Mouse (Mus musculus): ENCODE data around the gene Dlx5.
A peak's percentile ranks its signal among the peaks of the same experiment; 100 is the strongest.

The Dlx5 gene

DNA sequence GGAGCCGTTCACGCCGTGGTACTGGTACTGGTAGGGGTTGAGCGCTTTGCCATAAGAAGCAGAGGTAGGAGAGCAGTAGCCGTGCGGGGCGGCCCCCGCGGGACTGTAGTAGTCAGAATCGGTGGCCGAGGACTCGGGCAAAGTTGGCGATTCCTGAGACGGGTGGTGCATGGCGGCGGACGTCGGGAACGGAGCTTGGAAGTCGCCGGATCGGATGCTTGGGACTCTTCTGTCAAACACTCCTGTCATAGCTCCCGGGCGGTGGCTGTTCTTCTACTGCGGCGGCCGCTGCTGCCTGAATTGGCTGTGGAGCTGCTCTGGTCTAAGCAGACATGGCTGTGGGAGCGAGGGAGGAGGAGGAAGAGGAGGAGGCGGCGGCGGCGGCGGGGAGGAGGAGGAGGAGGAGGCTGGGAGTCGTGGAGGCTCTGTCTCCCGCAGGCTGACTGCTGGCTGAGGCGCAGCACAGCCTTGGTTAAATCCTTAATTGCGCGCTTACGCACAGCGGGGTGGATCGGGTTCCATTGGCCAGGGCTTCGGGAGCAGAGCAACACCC is at the start of gene Dlx5:
TSS of gene Dlx5 (minus strand) at position 448 of the 553 bp plus-strand sequence.
- DNase-seq (ENCODE audit: low spot score in 2 of 2), result peak in 1 of 2 experiments; percentile 19

GRCm38 (mm10) chr6:6931507-6931906 is 49.6 kb upstream of the Dlx5 start:
- DNase-seq (ENCODE audit: low spot score in 2 of 2), result no peak

DNA sequence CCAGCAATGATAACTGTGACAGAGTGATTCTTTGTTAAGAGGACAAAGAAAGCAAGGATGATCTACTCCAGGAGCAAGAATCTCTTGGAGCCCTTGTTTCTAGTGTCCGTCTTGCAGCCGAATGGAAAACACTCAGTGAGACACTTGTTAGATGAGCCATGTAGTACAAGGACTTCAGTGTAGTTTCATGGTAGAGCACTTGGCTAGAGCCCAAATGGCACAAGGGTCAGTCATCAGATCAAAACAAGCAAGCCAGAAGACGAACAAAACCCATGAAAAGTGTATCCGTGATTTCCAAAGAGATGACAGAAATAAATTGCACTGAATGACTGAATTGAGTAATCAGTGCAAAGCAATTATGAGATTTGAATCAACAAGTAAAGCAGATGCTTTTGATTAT is 48.9 kb upstream of the Dlx5 start:
- no peak for DNase-seq (ENCODE audit: low spot score in 2 of 2)

GRCm38 (mm10) chr6:6925264-6925663 is 43.4 kb upstream of the Dlx5 start:
- DNase-seq (ENCODE audit: low spot score in 2 of 2), result no peak

DNA sequence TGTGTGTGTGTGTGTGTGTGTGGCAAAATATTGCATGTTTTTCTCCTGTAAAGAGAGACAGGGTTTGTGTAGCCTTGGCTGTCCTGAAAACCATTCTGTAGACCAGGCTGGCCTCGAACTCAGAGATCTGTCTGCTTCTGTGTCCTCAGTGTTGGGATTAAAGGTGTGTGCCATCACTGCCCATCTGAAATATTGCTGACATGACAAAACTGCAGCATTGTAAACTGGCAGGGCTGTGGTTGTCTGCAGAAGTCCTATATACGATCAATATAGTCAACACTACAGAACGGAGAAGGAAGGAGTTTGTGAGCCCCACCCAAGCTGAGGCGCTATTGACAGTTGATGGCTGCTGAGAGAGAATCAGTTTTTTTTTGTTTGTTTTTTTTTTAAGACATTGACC is 35.4 kb upstream of the Dlx5 start:
- DNase-seq (ENCODE audit: low spot score in 2 of 2), result no peak

GRCm38 (mm10) chr6:6915526-6915915 is 33.6 kb upstream of the Dlx5 start:
- DNase-seq (ENCODE audit: low spot score in 2 of 2), result no peak

DNA sequence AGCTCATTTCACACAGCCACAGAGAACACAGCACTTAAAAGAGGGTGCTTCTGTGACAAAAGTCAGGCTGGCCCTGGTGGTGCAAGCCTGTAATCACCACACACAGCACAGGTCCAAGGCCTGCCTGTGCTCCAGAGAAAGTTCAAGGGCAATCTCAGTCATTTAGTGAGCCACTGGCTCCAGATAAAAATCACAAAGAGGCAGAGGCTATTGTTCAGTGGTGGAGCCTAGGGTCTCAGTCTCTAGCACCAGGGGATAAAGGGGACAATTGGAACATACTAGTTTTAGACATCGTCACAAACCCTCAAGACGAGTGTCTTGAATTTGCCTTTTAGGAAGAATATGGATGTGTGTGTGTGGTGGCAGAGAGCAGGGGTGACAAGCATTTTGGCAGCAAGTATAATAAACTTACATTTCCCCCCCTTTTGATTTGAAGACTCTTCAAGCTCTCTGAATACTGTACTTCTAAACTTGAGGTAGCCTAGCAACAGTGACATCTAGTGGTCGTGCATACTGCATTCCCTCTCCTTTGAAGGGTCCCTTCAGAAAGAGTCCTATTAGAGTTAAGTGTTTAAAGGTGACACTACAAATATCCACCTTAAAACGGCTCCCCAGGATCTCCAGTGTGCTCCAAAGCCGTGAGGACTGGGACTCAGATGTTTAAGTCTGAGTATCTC is 33.1 kb upstream of the Dlx5 start:
- DNase-seq (ENCODE audit: low spot score in 2 of 2), result peak; percentile 9 to 26

DNA sequence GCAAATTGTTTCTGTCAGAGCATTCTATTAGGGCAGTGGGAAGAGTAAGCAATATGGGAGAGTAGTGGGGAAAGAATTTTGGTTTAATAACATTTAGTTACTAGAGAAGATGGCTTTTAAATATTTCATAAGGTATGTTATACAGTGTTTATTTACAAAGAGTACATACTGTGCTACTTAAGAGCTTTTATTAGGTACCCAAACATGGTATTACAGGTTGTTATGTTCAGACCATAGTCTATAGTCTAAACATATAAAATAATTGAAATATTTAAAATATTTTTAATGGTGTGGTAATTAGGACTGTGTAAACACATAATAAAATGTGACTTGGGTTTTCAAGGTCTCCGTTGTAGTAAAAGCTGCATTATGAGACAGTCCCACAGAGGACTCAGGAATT is 32.4 kb upstream of the Dlx5 start:
- DNase-seq (ENCODE audit: low spot score in 2 of 2), result no peak

DNA sequence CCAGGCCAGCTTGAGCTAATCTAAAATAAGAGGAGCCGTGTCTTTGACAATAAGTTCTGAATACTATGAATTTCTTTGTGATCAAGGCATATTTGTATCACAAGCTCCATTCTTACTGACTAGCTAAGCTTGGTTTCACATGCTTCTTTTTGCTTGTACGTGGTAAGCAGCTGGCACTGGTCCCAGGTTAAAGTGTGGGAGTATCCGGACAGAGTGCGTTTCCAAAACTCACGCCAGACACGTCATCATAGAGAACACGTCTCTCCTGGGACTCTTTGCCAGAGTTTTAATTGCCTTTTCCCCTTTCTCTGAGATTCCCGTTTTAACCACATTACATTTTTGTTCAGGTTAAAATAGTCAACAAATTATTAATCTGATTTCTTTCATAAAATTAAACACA is 27.7 kb upstream of the Dlx5 start:
- peak; percentile 69 to 86 for DNase-seq (ENCODE audit: low spot score in 2 of 2)

DNA sequence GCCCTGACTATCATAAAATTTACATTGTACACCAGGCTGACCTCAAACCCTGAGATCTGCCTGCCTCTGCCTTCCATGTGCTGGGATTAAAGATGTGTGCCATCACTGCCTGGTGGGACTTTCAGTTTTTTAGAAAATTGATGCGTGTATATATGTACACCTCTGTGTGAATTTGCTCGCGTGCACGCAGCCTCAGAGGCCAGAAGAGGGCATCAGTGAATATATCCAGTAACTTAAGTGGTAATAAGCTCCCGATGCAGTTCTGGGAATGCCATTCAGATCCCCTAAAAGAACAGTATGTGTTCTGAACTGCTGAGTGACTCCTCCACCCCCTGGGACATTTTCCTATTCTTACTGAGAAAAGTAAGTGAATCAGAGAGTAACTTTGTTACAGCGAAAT is 8.2 kb upstream of the Dlx5 start:
- no peak for DNase-seq (ENCODE audit: low spot score in 2 of 2)

DNA sequence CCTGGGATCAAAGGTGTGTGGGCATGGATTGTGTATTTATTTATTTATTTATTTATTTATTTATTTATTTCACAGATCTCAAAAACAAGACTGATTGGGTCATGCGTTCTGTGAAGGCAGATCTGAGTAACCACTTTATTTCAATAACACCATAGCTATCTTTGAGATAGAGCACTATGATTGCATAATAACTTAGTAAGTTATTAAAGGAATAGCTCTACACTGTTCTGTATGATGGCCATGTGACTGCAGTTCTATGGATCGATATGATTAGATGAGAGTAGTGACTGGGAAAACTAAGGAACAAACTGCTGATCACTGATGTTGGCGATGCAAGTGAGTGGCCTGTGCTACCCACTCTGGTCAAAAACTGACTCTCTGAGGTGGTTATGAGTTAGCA is 4.3 kb upstream of the Dlx5 start:
- no peak for DNase-seq (ENCODE audit: low spot score in 2 of 2)

- no peak for DNase-seq (ENCODE audit: low spot score in 2 of 2)
Measured at GRCm38 (mm10) chr6:6884897-6885296, 3.0 kb upstream of the Dlx5 start.

- no peak for DNase-seq (ENCODE audit: low spot score in 2 of 2)
Measured at GRCm38 (mm10) chr6:6882266-6882797, 447 bp upstream of the Dlx5 start.

DNA sequence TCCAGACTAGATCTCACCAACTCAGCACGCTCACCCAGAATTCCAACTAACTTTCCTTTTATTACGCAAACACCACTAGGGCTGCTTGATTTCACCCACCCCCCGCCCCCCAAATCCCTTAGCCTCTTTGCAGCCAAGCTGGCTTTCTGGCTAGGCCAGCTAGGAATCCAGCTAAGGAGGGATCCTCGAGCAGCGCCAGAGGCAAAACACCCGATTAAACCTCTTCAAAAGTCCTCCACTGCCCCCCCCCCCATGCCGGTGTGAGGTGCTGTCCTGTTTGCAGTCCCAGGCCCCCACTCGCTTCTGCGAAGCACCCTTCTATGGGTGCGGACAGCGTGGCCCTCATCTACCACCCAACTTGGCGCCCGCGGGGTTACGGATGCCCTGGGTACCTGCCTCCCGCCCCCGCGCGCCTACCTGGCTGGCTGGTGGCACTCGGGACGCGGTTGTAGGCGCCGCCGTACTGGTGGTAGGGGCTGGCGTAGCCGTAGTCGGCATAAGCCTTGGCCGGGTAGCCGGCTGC is 709 bp downstream of the Dlx5 start:
- no peak for DNase-seq (ENCODE audit: low spot score in 2 of 2)

- no peak for DNase-seq (ENCODE audit: low spot score in 2 of 2)
Measured at GRCm38 (mm10) chr6:6880361-6881114, 1.3 kb downstream of the Dlx5 start.

GRCm38 (mm10) chr6:6879371-6880325 is 2.2 kb downstream of the Dlx5 start:
- DNase-seq (ENCODE audit: low spot score in 2 of 2), result no peak

- DNase-seq (ENCODE audit: low spot score in 2 of 2), result no peak
Measured at GRCm38 (mm10) chr6:6878841-6879291, 3.0 kb downstream of the Dlx5 start.

DNA sequence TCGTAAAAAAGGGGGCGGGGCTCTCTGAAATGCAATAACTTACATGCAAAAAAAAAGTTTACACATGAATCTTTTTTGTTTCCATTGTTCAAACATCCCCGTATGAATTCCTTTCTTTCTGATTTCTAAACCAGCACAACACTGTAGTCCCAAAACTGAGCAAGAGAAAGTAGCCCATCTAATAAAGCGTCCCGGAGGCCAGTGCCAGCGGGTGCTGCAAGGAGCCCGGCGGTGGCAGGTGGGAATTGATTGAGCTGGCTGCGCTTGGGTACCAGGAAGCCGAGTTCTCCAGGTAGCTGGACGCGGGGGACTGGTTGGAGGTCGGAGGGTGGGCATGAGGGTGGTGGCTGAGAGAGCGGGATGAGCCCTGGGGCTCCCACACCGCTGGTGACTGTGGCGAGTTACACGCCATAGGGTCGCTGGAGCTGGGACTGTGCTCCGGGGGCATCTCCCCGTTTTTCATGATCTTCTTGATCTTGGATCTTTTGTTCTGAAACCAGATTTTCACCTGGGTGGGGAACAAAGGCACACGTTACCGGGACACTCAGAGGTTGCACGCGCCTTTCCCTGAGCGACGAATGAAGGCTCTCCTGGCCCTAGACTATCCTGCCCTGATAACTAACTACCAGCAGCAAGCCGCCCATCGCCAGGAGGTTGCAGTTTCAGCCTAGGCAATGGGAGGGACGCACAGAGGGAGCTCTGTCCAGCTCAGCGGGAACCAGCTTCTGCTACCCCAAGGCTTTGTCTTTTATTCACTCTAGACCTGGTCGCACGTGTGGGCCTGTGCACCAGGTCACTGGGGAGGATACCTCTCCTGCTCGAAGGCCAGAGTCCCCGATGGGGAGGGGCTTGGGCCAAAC is 3.7 kb downstream of the Dlx5 start:
- no peak for DNase-seq (ENCODE audit: low spot score in 2 of 2)

DNA sequence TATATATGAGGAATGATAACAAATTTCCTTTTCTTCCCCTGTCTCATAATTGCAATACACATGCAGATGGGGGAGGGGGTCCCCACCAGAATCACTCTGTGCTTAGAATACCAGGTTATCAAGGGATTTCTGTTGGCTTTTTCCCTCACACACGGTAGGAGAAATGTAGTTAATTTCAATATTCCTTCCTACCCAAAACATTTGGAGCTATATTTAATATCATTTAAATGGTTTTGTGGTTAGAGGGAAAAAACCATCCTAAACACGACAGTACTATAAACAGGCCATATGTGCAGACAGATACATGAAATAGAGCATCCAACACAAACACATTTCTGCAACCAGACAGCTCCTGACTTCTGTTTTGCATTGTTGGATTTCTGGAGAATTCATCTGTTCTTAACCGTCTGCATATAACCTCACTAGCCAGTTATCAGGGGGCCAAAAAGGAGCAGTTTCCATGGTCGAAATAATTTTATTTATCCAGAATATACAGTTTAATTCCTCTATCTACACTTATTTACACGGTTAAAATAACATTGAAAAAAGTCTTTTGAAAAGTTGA is 4.5 kb downstream of the Dlx5 start:
- DNase-seq (ENCODE audit: low spot score in 2 of 2), result no peak

DNA sequence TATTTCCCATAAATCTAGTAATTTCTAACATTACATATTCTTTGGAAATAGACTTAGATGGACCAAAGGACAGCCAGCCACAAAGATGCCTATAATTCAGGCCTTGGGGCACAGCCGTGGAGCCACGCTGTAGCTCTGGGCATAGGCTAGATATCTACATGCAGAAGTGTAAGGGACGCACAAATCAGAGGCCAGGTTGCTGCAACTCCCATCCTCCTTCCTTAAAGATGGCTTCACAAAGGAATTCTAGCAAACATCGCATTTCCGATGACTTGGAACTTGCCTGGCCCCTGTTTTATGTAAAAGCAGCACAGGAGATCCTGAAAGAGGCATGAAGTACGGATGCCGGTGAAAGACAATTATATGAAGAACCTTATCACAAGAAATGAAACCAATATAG is 5.2 kb downstream of the Dlx5 start:
- DNase-seq (ENCODE audit: low spot score in 2 of 2), result no peak
